Mouse (Mus musculus) bone marrow, adult 2 months (tissue): Measurements from ENCODE around the gene Abcg1.

ENCODE experiments used
- CTCF ChIP-seq: fragments of 200-500 bp; IDR thresholded peaks from 2 replicates; pipeline ENCODE4 v1.5.1; 2011; ENCODE audit warnings: low read length, control low read depth; ENCODE audit not compliant: control insufficient read depth, insufficient read depth
- POLR2A ChIP-seq: fragments of 200-500 bp; IDR thresholded peaks from 2 replicates; pipeline ENCODE4 v1.6.1; 2011; ENCODE audit warnings: low read depth, mild to moderate bottlenecking, control low read depth, low read length, borderline replicate concordance; ENCODE audit not compliant: control insufficient read depth

DNA sequence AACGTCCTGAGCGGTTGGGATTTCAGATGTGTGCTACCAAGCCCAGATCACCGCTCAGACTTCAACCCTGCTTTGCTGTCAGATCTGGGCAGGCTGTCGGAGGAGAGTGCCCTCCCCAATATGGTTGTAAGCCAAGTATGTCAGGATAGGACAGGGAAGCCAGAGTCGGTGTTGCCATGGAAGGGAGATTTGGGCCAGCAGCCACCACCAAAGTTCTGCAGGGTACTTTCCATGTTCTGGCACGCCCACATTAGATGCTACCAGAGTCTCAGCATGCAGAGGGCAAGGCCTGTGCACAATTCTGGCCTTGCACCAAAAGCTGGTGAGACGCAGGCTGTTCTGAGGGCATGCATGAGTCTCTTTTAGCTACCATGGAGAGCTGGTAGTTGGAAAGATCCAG is 28.7 kb downstream of the Abcg1 start:
- no peak for TF ChIP-seq CTCF
- TF ChIP-seq POLR2A: no peak
